Mouse (Mus musculus) G1E (cell line): ENCODE measurements around the gene Fgd5.

Source experiments
- CTCF ChIP-seq: IDR thresholded peaks from 2 replicates; pipeline ENCODE4 v1.5.1; 2012; ENCODE audit warnings: low read depth, low read length, inconsistent platforms, mixed read lengths
- GATA1 ChIP-seq: IDR thresholded peaks from 2 replicates; pipeline ENCODE4 v1.6.1; 2012; ENCODE audit warnings: borderline replicate concordance, low read length, inconsistent platforms, mixed read lengths

DNA sequence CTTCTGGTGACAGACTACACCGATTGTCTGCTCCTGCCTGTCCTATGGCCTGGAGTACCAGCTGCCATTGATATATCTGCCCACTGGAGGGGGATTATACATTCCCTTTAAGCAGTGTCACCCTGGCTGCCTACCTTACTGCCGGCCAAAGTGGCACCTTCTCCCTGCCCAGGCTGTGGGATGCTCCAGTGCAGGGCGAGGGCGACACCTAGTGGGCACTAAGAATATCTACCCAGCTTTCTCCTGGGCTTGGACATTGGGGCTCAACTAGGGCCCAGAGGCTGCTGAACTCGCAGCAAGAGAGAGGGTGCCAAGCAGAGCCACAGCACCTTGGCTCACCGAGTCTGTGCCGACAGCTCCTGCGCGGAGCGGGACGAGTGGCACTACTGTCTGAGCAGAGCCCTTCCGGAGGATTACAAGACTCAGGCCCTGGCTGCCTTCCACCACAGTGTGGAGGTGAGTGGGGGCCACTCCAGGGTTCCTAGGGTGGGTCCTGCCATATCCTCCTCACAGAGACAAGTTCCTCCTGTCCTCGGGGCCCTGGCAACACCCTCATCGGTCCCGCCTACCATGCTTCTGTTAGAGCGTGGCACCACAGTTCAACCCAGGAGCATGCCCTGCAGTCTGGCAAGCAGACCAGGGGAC lies 88.6 kb downstream of the Fgd5 start:
- TF ChIP-seq CTCF, result peak; percentile 81
- no peak for TF ChIP-seq GATA1
